Mouse (Mus musculus): Measurements from ENCODE around the gene Ptgfr.

GRCm38 (mm10) chr3:151788622-151789021 is 48.8 kb downstream of the Ptgfr start:
- no peak for TF ChIP-seq CTCF (IDR thresholded peaks at IDR 0.05; ENCODE audit: low read depth)
- TF ChIP-seq EP300 (IDR thresholded peaks at IDR 0.05; ENCODE audit: low read depth) = no peak
